ENCODE assay signal across 8 mouse cellular contexts in genomic region chr2:32646379-32647056, GRCm38 (mm10). TPM values are rescaled to one million over a fixed set of nuclear protein-coding genes. Genes with fewer than 3 reads are reported as not detected.
DNase-seq lines count a peak whose midpoint lies in the region; ATAC-seq lines count a peak whose summit lies in the region.

Gene Eng (plus strand): TSS chr2:32646595.

- no peak for ATAC-seq in hindbrain, embryonic 14.5 days (ENCODE audit: low FRiP score)
- peak; percentile 33 for ATAC-seq in megakaryocyte, adult 5-6 weeks (ENCODE audit: poor library complexity, severe bottlenecking)
- ATAC-seq in activated CD4-positive, CD25-positive, alpha-beta regulatory T cell, adult 4 months = no peak

- no peaks in the 10 kb centered on the region for H3K27me3 ChIP-seq in hindbrain, embryonic 14.5 days (ENCODE audit: control insufficient read depth, insufficient read depth, low read length)

- peak within 1 kb of the TSS; percentile 43; the same call in 1 of the 2 replicates for H3K27ac ChIP-seq in hindbrain, embryonic 14.5 days

- peak; percentile 59 for DNase-seq in urinary bladder, postnatal 14 days (ENCODE audit: low spot score)
- no peak for DNase-seq in urinary bladder, adult 18-20 months (ENCODE audit: low spot score in 2 of 2)
- DNase-seq in gastrocnemius, postnatal 10 days = peak; percentile 72
- no peak for DNase-seq in hindbrain, embryonic 14.5 days (ENCODE audit: low spot score)
- no peak for DNase-seq in left cerebral cortex, postnatal 25 days (ENCODE audit: low spot score in 2 of 2)
- peak; percentile 26 to 37 for DNase-seq in thymus, adult 18-20 months

- peak within 1 kb of the TSS; percentile 26 for H3K4me3 ChIP-seq in hindbrain, embryonic 14.5 days (replicated peaks; ENCODE audit: low read length)

- intact Hi-C loops in left cerebral cortex, postnatal 25 days (cut with DNase I) = no loop called here

- H3K9me3 ChIP-seq in hindbrain, embryonic 14.5 days (ENCODE audit: control insufficient read depth, low read length) = no peaks in the 10 kb centered on the region

- no peaks in the 10 kb centered on the region for H3K36me3 ChIP-seq in hindbrain, embryonic 14.5 days (replicated peaks; ENCODE audit: control insufficient read depth, insufficient read depth)

- peak within 1 kb of the TSS; percentile 25; the same call in 1 of the 2 replicates for H3K4me2 ChIP-seq in hindbrain, embryonic 14.5 days (replicated peaks)

- peak within 1 kb of the TSS; percentile 2; the same call in 1 of the 2 replicates for H3K9ac ChIP-seq in hindbrain, embryonic 14.5 days

- H3K4me1 ChIP-seq in hindbrain, embryonic 14.5 days (replicated peaks; ENCODE audit: control insufficient read depth, insufficient read depth, low read length) = no peaks in the 10 kb centered on the region

- WGBS in hindbrain, embryonic 14.5 days = 58% methylated on average over 31 of the region's 31 CpGs

RNA-seq across cellular contexts. Expression of gene Eng, which starts in this region (rescaled TPM):
- total RNA-seq in gastrocnemius, postnatal 10 days (2021) = 10 to 100 TPM; 49.5 to 54.7 TPM
- polyA plus RNA-seq in hindbrain, embryonic 14.5 days (2014; fragmentation: Nextera tagmentation; extraction: Ambion mirVana) = 28.1 and 30.5 TPM in 2 replicates
- 10 to 100 TPM; 21.9 to 25.0 TPM for total RNA-seq in left cerebral cortex, postnatal 25 days (2021)
- 6.3 and 7.9 TPM in 2 replicates for total RNA-seq in megakaryocyte, adult 5-6 weeks (2015)
- 2.0 and 2.2 TPM in 2 replicates for total RNA-seq in megakaryocyte, adult 5-6 weeks (2017)
- polyA plus RNA-seq in activated CD4-positive, CD25-positive, alpha-beta regulatory T cell, adult 4 months (2017; shearing (Covaris generic)) = not detected

Comparison
In these comparisons a context has a peak if more than half of its experiments do, and no peak if none do; other contexts are left out.
1. RNA of gene Eng (polyA plus RNA-seq): 28.1 to 30.5 TPM in hindbrain, embryonic 14.5 days; not detected in activated CD4-positive, CD25-positive, alpha-beta regulatory T cell, adult 4 months; every median in the first group is over 10 times any median in the second.
2. DNase-seq: peak in urinary bladder, postnatal 14 days (single experiment), gastrocnemius, postnatal 10 days (single experiment) and thymus, adult 18-20 months (2 of 2); none in urinary bladder, adult 18-20 months (0 of 2), hindbrain, embryonic 14.5 days (single experiment) and left cerebral cortex, postnatal 25 days (0 of 2).